Mouse (Mus musculus): Measurements from ENCODE around the gene Fkbp2. TPM values are rescaled to one million over a fixed set of nuclear protein-coding genes. Genes with fewer than 3 reads are reported as not detected.

Fkbp2 gene
- polyA plus RNA-seq, 1 experiment from 2014 or later = 84.8 TPM

DNA sequence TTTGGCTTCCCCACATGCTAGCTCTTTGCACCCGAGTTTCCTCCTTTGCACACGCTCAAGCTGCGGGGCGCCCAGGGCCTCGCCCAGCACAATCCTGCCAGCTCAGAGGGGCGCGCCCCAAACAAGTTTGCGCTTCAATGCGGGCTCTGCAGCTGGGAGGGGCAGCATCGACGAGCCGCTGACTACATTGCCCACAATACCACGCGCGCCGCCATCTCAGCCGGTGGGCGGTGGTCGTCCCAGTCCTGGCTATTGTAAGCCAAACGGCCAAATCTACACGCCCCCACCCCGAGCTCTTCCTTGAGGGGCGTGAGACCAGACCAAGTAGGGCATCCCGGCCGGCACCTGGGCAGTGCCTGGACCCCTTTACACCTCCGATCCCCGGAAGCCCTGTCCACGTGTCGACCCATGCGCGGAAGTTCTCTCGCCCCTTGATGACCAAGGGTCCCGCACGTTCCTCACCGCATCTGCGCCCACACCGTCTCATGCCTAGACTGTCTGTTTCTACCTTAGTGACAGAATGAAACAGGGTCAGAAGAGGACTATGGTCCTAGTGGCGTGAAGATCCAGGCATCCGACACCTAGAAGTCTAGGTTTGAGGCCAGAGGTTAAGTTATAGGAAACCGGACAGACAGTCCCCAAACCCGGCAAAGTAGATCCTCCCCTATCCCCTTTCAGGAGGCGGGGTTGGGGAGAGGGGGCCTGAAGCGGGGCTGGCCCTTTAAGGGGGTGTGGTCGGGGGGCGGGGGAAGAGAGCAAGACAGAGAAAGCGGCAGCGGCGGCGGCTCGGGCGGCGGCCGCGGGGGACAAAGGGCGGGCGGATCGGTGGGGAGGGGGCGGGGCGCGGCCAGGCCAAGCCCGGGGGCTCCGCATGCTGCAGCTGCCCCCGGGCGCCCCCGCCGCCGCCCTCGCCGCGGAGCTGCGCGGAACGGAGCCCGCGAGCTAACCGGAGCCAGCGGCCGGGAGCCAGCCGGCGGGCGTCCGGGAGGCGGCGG is 5.8 kb downstream of the Fkbp2 start, which contains the start of gene Ppp1r14b:
Ppp1r14b (plus strand) TSS at position 758 of the 995 bp plus-strand sequence.
- no peaks in the 10 kb centered on the region for H3K27me3 ChIP-seq (ENCODE audit: insufficient read depth, low read length)
- H3K9ac ChIP-seq = peak within 1 kb of the TSS; percentile 78
- peak within 1 kb of the TSS; percentile 58 for H3K4me3 ChIP-seq (ENCODE audit: low read depth, low read length)
- peaks cover 21% of the 10 kb centered on the region for H3K36me3 ChIP-seq (ENCODE audit: insufficient read depth)
- H3K4me1 ChIP-seq (ENCODE audit: insufficient read depth) = peaks cover 17% of the 10 kb centered on the region
- WGBS = under 1% methylated on average over 57 of the region's 84 CpGs
- DNase-seq = peak; percentile 89
- peak within 1 kb of the TSS; percentile 71 for H3K27ac ChIP-seq (ENCODE audit: low read depth)
- no peak for TF ChIP-seq CTCF (IDR thresholded peaks at IDR 0.05; ENCODE audit: low read depth)
- peak; percentile 64 for ATAC-seq (ENCODE audit: insufficient read depth)
- H3K4me2 ChIP-seq = peak within 1 kb of the TSS; percentile 94
- no peaks in the 10 kb centered on the region for H3K9me3 ChIP-seq (ENCODE audit: low read depth, low read length)

DNA sequence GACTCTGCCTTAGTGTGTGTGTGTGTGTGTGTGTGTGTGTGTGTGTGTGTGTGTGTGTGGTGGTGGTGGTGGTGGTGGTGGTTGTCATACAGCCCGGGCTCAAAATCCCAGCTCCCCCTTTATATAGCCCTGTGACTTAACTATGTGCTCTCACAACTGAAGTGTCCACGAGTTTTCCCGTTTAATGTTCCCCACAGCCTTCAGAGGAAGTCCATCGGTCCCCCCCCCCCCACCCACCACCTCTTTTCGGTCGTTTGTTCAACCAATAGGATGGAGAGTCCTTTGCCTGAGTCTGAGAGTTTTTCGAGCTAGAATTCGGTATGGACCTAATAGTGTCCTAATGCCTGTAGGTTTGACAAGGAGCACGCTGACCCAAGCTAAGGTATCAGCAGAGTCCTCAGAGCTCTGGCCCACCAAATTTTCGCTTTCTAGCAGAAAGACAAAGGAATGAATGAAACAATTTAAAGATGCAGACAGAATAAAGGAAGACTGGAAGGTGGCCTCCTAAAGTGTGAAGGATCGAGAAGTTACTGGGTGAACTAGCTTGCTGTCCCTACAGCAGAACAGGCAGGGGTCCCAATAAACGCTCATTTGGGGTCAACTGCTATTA is 6.6 kb downstream of the Fkbp2 start:
- TF ChIP-seq CTCF (IDR thresholded peaks at IDR 0.05; ENCODE audit: low read depth) = no peak
- Histone ChIP-seq H3K9ac (peak overlapping the region; percentile 78), H3K27ac (ENCODE audit: low read depth) (peak overlapping the region; percentile 33; the same call in 1 of the 2 replicates), H3K36me3 (ENCODE audit: insufficient read depth) (peaks cover 19% of the 10 kb centered on the region), H3K9me3 (ENCODE audit: low read depth, low read length) (no peaks in the 10 kb centered on the region), H3K27me3 (ENCODE audit: insufficient read depth, low read length) (no peaks in the 10 kb centered on the region), H3K4me1 (ENCODE audit: insufficient read depth) (peaks cover 13% of the 10 kb centered on the region), H3K4me3 (ENCODE audit: low read depth, low read length) (peak overlapping the region; percentile 58), H3K4me2 (peak overlapping the region; percentile 94)
- 33% methylated on average over 12 of the region's 12 CpGs for WGBS
- ATAC-seq (ENCODE audit: insufficient read depth) (no peak), DNase-seq (no peak)

DNA sequence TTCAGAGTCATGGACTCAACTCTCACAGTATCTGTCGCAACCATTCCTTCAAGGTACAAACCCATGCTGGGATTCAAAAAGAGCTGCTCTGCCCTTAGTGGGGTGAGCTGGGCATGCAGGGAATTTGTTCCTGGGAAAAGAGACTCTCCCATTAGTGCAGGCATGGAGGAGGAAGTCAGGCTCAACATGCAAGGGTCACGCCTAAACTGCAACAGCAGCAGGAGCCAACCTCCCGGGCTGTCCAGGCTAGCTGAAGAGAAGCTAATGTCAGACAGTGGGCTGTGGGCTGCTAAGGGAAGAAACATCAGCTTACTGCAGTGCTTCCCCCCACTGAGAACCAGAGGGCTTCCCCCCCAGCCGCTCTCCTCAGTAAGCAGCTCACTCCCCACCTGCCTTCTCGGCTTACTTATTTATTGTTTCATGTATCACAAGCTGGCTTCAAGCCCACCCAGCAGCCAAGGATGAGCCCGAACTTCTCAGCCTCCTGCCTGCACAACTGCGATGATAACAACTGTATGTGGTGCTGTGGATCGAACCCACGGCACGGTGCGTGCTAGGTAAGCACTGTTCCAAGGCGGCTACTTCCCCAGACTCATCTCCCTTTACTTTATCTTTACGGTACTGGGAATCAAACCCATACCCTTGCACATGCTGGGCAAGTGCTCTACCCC is 7.9 kb downstream of the Fkbp2 start:
- TF ChIP-seq CTCF (IDR thresholded peaks at IDR 0.05; ENCODE audit: low read depth) = no peak

DNA sequence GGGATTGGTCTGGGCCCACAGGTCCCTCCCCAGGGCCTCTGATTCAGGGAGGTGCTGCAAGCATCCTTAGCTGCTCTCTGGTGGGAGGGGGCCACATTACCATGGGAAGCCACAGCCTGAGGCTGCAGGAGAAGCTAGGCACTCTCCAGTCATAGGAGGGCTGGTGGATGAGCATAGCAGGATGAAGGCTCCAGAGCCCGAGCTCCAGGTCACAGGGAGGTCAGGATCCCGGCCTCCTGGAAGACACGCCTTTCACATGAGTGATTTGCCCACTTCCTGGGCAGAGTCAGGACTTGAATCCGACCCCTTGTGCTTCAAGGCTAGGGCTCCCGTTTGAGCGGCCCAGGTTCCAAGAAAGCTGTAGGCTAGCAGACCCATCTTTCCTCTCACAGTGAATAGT is 8.7 kb downstream of the Fkbp2 start:
- TF ChIP-seq CTCF (IDR thresholded peaks at IDR 0.05; ENCODE audit: low read depth) = no peak

More for the DNA sequence above, 7.9 kb downstream of the Fkbp2 start:
- ATAC-seq (ENCODE audit: insufficient read depth) = no peak
- Histone ChIP-seq H3K4me2 (no peak overlapping the region), H3K27me3 (ENCODE audit: insufficient read depth, low read length) (no peaks in the 10 kb centered on the region), H3K4me1 (ENCODE audit: insufficient read depth) (peaks cover 16% of the 10 kb centered on the region), H3K4me3 (ENCODE audit: low read depth, low read length) (no peak overlapping the region), H3K9me3 (ENCODE audit: low read depth, low read length) (no peaks in the 10 kb centered on the region), H3K36me3 (ENCODE audit: insufficient read depth) (peaks cover 6% of the 10 kb centered on the region), H3K27ac (ENCODE audit: low read depth) (0 out of 2 replicates have a peak overlapping the region, but pooled peaks have one; percentile 3), H3K9ac (no peak overlapping the region)
- no peak for DNase-seq
- WGBS = 72% methylated on average over 13 of the region's 13 CpGs

DNA sequence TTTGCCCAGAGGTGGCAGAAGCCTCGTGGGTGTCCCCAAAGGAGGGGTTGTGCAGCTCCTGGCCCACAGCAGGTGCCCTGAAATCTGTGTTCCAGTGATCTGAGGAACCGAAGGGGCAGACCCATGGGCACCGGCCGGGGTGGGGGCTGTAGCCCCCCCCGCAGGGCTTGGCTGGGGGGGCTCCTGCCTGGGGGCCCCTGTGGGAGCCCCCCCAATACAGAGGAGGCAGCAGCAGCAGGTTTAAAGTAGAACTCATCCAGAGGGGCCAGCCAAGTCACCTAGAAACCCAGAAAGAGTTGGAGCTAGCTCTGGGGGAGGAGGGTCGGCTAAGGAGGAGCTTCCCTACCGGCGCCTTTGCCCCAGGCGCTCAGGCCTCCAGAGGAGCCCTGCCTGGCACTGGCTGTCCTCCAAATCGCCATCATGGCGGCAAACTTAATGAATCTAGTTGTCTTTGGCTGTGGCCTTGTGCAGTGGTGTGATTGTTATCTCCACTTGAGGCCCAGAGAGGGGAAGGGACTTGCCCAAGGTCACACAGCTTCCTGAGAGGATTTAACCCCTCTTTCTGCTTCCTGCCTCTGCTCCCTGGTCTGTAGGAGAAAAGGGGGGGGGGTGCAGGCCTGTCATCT is 9.7 kb downstream of the Fkbp2 start:
- no peak for ATAC-seq (ENCODE audit: insufficient read depth)
- peaks cover 13% of the 10 kb centered on the region for H3K4me1 ChIP-seq (ENCODE audit: insufficient read depth)
- H3K27ac ChIP-seq (ENCODE audit: low read depth) = 0 out of 2 replicates have a peak overlapping the region, but pooled peaks have one; percentile 36
- H3K9ac ChIP-seq = peak overlapping the region; percentile 71
- peak overlapping the region; percentile 70; the same call in 1 of the 2 replicates for H3K4me3 ChIP-seq (ENCODE audit: low read depth, low read length)
- no peaks in the 10 kb centered on the region for H3K27me3 ChIP-seq (ENCODE audit: insufficient read depth, low read length)
- 23% methylated on average over 11 of the region's 11 CpGs for WGBS
- no peak for DNase-seq
- H3K36me3 ChIP-seq (ENCODE audit: insufficient read depth) = peaks cover 13% of the 10 kb centered on the region
- TF ChIP-seq CTCF (IDR thresholded peaks at IDR 0.05; ENCODE audit: low read depth) = no peak
- H3K4me2 ChIP-seq = peak overlapping the region; percentile 89
- H3K9me3 ChIP-seq (ENCODE audit: low read depth, low read length) = no peaks in the 10 kb centered on the region

More for the DNA sequence above, 8.7 kb downstream of the Fkbp2 start:
- ATAC-seq (ENCODE audit: insufficient read depth) (no peak), DNase-seq (no peak)
- Histone ChIP-seq H3K4me2 (no peak overlapping the region), H3K36me3 (ENCODE audit: insufficient read depth) (peaks cover 3% of the 10 kb centered on the region; the same call in 1 of the 2 replicates), H3K4me1 (ENCODE audit: insufficient read depth) (peaks cover 16% of the 10 kb centered on the region), H3K4me3 (ENCODE audit: low read depth, low read length) (no peak overlapping the region), H3K9ac (0 out of 2 replicates have a peak overlapping the region, but pooled peaks have one; percentile 2), H3K9me3 (ENCODE audit: low read depth, low read length) (no peaks in the 10 kb centered on the region), H3K27me3 (ENCODE audit: insufficient read depth, low read length) (no peaks in the 10 kb centered on the region), H3K27ac (ENCODE audit: low read depth) (0 out of 2 replicates have a peak overlapping the region, but pooled peaks have one; percentile 3)
- 27% methylated on average over 6 of the region's 6 CpGs for WGBS

DNA sequence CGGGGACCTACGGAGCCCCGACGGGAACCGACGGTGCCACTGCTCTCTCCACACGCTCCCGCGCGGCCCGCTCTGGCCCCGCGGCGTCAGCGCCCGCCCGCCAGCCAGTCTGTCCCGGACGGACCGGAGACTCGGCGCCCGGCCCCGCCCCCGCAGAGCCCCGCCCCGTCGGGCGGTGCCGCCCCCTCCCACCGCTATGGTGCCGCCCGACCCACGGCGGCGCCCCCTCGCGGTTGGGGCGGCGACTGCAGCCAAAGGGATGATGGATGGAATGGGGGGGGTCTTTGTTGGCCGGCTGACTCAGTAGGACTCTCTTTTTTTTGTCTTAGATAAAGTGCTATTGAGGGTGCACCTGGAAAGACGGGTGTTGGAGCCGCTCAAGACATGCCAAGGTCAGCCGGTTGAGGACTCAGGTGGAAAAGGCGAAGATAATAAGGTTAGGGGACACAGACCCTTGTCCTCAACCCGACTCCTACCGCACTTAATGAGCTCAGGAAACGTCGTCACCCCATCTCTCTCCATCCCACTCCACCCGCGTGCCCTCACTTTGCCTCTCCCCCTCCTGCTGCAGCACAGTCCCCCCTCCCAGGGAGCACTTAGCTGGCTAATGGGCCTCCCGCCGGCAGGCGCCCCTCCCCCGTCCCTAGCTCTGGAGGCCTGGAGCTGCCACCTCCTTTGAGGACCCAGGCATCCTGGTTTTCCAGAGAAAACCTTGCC is 10.5 kb downstream of the Fkbp2 start:
- H3K4me2 ChIP-seq = peak overlapping the region; percentile 89
- peak; percentile 80 for DNase-seq
- H3K36me3 ChIP-seq (ENCODE audit: insufficient read depth) = peaks cover 21% of the 10 kb centered on the region
- peak; percentile 70 for TF ChIP-seq CTCF (IDR thresholded peaks at IDR 0.05; ENCODE audit: low read depth)
- under 1% methylated on average over 55 of the region's 55 CpGs for WGBS
- peak; percentile 75 for ATAC-seq (ENCODE audit: insufficient read depth)
- H3K27ac ChIP-seq (ENCODE audit: low read depth) = peak overlapping the region; percentile 42; the same call in 1 of the 2 replicates
- peaks cover 13% of the 10 kb centered on the region for H3K4me1 ChIP-seq (ENCODE audit: insufficient read depth)
- H3K9ac ChIP-seq = peak overlapping the region; percentile 71
- no peaks in the 10 kb centered on the region for H3K9me3 ChIP-seq (ENCODE audit: low read depth, low read length)
- no peaks in the 10 kb centered on the region for H3K27me3 ChIP-seq (ENCODE audit: insufficient read depth, low read length)
- peak overlapping the region; percentile 70 for H3K4me3 ChIP-seq (ENCODE audit: low read depth, low read length)
